Mouse (Mus musculus): Measurements from ENCODE around the gene Mfap2.

The Mfap2 gene

GRCm38 (mm10) chr4:141030541-141031206 is 20.5 kb downstream of the Mfap2 start:
- DNase-seq = peak; percentile 72

DNA sequence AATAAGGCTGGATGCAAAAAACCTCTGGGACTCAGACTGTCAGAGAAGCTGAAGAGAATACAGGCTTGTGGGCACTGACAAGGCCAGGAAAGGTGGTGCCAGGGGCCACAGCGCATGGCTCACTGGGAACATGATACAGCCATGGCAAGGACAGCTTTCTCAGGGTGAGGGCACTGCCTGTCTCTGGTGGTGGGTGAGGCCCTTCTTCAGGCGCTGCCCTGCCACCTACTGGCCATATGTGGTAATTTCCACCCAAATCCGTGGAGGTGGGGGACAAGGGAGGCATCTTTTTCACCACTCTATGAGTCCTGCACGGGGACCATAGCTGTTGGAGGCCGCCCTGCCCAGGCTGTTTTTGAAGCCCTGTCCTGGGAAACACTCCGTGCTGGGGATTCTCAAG is 21.5 kb downstream of the Mfap2 start:
- DNase-seq = peak; percentile 87

DNA sequence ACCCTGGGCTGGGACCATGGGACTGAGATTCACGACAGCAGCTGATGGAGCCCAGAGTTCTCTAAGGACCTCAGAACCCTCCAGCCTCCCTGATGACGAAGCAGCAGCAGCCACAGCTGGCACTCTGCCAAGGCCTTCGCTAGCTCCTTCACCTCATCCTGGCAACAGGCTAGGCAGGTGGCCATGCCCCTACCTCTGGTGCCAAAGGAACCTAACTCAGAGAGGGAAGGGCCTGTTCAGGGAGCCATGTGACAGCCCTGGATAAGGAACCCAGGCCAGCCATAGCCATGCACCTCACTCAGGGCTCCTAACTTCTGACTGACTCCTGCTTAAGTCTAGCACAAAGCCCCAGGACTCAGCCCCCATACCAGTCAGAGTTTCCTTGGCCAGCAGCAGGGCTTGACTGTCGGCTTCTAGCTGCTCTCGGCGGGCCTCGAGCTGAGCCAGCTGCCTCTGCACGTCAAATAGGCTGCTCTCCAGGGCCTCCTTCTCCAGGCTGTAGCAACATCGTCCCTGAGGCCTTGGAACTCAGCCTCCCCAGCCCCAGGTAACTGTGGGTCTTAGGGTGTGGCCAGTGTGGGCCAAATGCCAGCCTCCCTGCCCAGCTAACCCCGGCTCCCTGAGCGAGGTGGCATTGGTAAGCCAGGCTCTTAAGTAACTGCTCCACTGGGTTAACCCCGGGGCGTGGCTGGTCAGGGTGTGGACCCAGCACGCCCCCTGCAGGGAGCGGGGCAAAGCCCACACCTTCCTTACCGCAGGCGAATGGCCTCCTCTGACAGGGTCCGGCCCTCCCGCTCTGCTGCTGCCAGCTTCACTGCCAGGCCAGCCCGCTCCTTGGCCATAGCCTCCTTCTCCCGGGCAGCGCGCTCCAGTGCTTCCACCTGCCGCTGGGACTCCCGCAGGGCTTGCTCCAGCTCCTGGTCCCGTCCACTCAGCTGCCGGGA is 23.7 kb downstream of the Mfap2 start:
- DNase-seq = peak; percentile 63

DNA sequence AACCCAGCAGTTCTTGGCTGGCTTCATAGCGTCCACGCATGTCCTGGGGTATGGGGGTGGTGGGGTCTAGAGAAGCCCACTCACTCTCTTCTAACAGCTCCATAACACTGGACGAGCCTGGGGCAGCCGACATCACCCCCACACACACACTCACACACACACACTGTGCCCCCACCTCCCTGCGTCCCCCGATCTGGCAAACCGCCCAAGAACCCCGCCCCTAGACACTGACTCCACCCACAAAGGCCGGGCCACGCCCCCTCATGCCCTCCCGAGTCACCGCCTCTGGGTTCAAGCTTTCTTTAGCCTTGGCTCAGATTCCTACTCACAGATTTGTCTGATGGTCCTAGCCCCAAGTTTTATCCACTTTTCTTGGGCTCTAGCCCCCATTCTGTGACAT is 30.9 kb downstream of the Mfap2 start:
- no peak for DNase-seq

DNA sequence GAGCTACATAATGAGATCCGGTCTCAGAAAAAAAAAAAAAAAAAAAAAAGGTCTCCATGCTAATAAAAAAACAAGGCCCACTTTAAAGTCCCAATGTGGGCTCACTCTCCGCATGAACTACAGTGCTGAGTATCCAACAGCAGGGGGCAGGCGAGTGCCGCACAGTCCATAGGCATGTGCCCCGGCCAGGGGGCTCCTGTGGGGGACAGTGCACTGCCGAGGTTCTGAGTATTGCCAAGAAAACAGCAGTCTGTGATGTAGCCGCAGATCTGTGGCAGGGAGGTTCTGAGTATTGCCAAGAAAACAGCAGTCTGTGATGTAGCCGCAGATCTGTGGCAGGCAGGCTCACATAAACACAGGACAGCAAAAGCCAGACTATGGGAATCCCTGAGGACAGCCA is 34.6 kb downstream of the Mfap2 start:
- DNase-seq = peak; percentile 41

GRCm38 (mm10) chr4:141048810-141049475 is 38.7 kb downstream of the Mfap2 start:
- DNase-seq = peak; percentile 24

DNA sequence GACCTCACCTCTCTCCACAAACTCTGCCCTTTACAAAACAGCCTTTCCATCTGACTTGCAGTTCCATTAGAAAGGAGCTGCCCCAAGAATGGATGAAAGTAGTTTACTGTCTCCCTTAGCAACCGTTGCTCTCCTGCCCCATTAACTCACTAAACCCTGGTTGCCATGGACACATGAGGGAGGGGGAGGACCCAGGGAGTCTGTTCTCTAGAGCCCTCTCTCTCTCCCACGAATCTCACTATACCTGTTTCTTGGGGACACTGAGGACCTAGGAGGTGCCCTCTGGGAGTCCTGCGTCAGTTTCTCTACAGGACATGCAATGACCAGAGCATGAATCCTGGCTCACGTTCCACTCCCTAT is 39.2 kb downstream of the Mfap2 start:
- no peak for DNase-seq

DNA sequence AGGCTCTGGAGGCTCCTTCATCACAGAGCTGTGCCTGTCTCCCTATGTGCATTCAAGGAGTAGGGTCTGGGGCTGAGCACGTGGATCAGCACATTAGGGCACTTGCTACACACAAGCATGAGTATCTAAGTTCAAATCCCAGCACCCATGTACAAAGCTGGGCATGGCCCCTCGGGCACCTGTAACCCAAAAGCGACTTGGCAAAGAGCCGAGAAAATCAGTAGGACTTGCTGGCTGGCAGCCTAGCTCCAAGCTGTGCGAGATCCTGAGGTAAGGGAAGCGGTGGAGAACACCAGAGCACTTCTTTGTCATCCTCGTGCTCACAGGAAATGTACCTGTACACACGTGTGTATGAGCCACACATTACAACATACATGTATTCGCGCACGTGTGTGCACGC is 42.2 kb downstream of the Mfap2 start:
- peak; percentile 59 for DNase-seq

- DNase-seq = peak; percentile 56
Observed at GRCm38 (mm10) chr4:141053138-141053537, 42.9 kb downstream of the Mfap2 start.

GRCm38 (mm10) chr4:141053568-141054161 is 43.4 kb downstream of the Mfap2 start:
- DNase-seq = peak; percentile 87

DNA sequence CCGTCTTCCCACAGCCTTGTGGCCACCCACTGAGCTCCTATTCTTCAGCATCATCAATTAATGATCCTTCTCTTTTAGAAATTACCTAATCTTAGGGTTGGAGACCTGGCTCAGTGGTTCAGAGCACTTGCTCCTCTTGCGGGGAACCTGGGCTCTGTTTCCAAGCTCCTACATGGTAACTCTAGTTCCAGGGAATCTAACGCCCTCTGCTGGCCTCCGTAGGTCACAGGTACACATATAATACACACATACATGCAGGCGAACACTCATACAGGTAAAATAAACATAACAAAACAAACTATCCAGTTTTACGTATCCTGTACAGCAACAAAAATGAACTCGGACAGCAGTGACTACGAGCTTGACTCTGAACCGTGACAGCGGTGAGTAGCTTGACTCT is 46.8 kb downstream of the Mfap2 start:
- DNase-seq = no peak

GRCm38 (mm10) chr4:141058835-141059234 is 48.6 kb downstream of the Mfap2 start:
- no peak for DNase-seq

DNA sequence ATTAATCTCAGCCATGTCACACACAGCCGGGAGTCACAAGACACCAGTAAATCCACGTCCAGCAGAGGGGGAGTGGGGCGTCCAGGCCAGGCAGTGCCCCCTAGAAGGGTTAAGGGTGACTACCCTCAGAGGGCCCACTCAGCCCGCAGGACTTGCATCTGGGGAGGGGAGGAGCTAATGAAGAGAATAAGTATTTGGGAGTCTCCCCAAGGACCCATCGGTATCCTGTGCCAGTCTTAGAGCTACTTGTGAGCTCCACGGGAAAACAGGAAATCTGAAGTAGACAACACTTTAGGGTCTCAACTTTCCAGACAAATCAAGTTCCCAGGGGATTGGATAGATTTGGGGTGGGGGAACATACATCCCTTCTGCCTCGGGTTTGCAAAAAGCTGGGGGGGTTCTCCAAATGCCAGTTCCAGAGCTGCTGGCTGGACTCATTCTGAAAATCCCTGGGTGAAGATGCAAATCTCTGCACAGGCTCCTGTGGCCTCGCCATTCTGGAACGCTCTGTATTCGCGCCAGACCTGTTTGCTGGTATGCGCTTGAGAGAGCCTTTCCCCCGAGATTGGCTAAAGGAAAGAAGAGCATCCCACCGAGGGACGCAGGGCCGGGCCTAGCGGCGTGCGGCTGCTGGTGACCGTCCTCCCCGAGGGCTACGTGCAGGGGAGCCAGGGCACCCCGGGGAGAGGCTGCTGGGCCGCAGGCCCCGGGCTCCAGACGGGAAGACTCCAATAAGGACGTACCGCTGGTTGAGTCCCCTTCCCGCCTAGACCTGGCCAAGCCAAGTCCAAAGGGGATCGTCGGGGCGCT is 49.6 kb downstream of the Mfap2 start:
- peak; percentile 69 for DNase-seq

DNA sequence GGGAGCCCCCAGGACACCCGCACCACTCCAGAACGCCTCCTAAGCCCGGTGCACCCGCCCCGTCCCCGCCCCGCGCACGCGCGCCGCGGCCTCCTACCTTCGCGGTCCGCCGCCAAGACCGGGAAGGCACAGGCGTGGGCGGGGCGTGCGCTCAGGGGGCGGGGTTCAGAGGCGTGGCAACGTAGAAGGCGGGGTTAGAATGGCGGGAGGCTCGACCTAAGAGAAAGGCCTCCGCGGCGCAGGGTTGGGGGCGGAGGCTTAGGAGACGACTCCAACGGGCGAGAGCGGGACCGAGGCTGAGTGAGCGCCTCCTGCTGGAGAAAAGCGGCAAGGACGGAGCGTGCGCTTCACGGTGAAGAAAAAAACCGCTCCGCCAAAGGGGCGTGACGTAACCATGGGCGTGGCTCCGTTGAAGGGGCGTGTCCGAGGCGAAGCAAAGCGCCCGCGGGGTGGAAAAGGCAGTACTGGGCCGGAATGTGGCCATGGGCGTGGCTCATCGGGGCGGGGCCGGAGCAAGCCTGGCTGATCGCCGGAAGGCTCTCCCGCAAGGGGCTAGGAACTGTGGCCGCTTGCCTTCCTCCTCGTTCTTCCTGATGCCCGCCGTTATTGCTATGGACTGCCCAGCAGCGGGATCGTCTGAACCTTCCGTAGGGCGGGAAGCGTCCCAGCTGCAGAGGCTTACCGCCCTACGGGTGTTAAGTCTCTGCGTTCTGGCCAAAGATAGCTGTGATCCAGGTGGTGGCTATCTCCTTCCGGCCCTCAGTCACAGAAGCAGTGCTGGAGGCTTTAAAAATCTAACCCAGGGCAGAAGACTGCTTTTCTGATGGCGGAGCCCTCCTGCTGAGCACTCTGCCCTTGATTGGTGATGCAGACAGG is 50.4 kb downstream of the Mfap2 start, which contains the start of gene Crocc:
Crocc (minus strand) TSS at position 125 of the 876 bp plus-strand sequence.
- DNase-seq = peak; percentile 99

DNA sequence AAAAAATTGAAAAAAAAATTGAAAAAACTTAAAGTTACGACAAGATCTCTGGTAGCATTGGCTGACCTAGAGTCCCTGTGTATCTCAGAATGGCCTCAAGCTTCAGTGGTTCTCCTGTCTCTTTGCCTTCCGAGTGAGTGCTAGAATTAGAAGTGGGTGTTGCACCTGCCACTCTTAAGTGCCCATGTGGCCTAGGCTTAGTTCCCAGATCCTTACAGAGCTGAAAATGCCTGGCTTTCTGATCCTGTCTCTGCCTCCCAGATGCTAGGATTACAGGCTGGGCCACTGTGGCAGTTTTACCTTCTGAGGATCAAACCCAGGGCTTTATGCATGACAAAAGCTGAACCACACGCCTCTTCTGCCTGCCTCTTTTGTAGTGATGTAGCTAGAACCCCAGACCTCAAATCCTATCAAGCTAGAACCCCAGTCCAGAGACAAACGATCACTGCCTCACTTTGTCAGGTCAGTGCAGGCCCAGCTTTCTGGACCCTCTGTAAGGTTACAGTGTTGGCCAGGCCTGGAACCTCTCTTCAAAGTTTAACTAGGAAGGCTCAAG is 54.0 kb downstream of the Mfap2 start:
- no peak for DNase-seq

DNA sequence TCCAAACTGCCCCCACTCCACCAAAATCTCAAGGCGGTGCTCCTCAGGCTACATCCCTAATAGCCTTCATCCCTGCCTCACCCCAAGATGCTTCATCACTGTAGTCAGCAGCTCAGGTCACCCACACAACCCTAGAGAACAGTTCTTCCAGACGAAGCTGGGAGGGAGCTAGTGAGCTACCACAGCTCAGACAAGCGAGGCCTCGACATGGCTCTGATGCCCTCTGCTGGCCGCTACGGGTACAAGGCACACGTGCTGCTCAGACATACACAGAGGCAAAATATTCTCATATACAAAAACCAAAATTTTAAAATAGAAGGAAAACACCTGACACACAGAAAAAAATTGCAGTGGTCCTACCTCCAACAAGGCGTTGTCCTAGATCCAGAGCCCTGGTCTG is 54.9 kb downstream of the Mfap2 start:
- peak; percentile 85 for DNase-seq
